Comparison of ENCODE assay signal across 8 mouse cellular contexts in genomic region chr7:101109856-101110350, GRCm38 (mm10). TPM values are rescaled to one million over a fixed set of nuclear protein-coding genes. Genes with fewer than 3 reads are reported as not detected.
DNase-seq lines count a peak whose midpoint lies in the region; ATAC-seq and TF ChIP-seq lines count a peak whose summit lies in the region.

No protein-coding gene starts in this region.

- no peaks in the 10 kb centered on the region for H3K9me3 ChIP-seq in kidney, postnatal 0 days (replicated peaks; ENCODE audit: low read length)
- H3K9me3 ChIP-seq in forebrain, embryonic 15.5 days, result no peaks in the 10 kb centered on the region
- H3K9me3 ChIP-seq in liver, embryonic 13.5 days (replicated peaks), result no peaks in the 10 kb centered on the region

- H3K36me3 ChIP-seq in kidney, postnatal 0 days (ENCODE audit: insufficient read depth, low read length), result no peaks in the 10 kb centered on the region
- H3K36me3 ChIP-seq in forebrain, embryonic 15.5 days, result peaks cover 23% of the 10 kb centered on the region
- peaks cover 11% of the 10 kb centered on the region for H3K36me3 ChIP-seq in liver, embryonic 13.5 days

- 13% methylated on average over 8 of the region's 8 CpGs for WGBS in kidney, postnatal 0 days
- WGBS in bone marrow, adult 2 months, result 15% methylated on average over 8 of the region's 8 CpGs
- 6% methylated on average over 8 of the region's 8 CpGs for WGBS in forebrain, embryonic 15.5 days
- 21% methylated on average over 8 of the region's 8 CpGs for WGBS in liver, embryonic 13.5 days (ENCODE audit: insufficient replicate concordance)

- H3K27me3 ChIP-seq in kidney, postnatal 0 days (ENCODE audit: insufficient read depth, low read length), result no peaks in the 10 kb centered on the region
- H3K27me3 ChIP-seq in forebrain, embryonic 15.5 days, result no peaks in the 10 kb centered on the region
- no peaks in the 10 kb centered on the region for H3K27me3 ChIP-seq in liver, embryonic 13.5 days

- H3K4me1 ChIP-seq in kidney, postnatal 0 days (replicated peaks; ENCODE audit: insufficient read depth, low read length), result peaks cover 4% of the 10 kb centered on the region; the same call in 1 of the 2 replicates
- H3K4me1 ChIP-seq in bone marrow, adult 2 months (ENCODE audit: control insufficient read depth, insufficient read depth, low read length), result peaks cover 3% of the 10 kb centered on the region; the same call in 1 of the 2 replicates
- peaks cover 20% of the 10 kb centered on the region for H3K4me1 ChIP-seq in forebrain, embryonic 15.5 days
- peaks cover 42% of the 10 kb centered on the region for H3K4me1 ChIP-seq in liver, embryonic 13.5 days (replicated peaks)

- H3K27ac ChIP-seq in kidney, postnatal 0 days, result peak overlapping the region; percentile 96
- peak overlapping the region; percentile 34; the same call in 1 of the 2 replicates for H3K27ac ChIP-seq in bone marrow, adult 2 months (ENCODE audit: control insufficient read depth, insufficient read depth, low read depth, low read length, poor library complexity)
- H3K27ac ChIP-seq in forebrain, embryonic 15.5 days (replicated peaks), result peak overlapping the region; percentile 99
- peak overlapping the region; percentile 13 for H3K27ac ChIP-seq in liver, embryonic 13.5 days

- peak overlapping the region; percentile 90 for H3K4me2 ChIP-seq in kidney, postnatal 0 days (ENCODE audit: low read length)
- peak overlapping the region; percentile 74 for H3K4me2 ChIP-seq in forebrain, embryonic 15.5 days (replicated peaks)
- peak overlapping the region; percentile 93 for H3K4me2 ChIP-seq in liver, embryonic 13.5 days

- peak overlapping the region; percentile 80 for H3K9ac ChIP-seq in kidney, postnatal 0 days (ENCODE audit: low read depth, low read length)
- H3K9ac ChIP-seq in forebrain, embryonic 15.5 days (replicated peaks), result peak overlapping the region; percentile 97
- peak overlapping the region; percentile 84 for H3K9ac ChIP-seq in liver, embryonic 13.5 days

- no peak for ATAC-seq in kidney, postnatal 0 days (replicated peaks; ENCODE audit: low FRiP score, low read depth)
- no peak for ATAC-seq in forebrain, embryonic 15.5 days (replicated peaks)
- ATAC-seq in liver, embryonic 13.5 days (ENCODE audit: low read depth), result no peak

- H3K4me3 ChIP-seq in kidney, postnatal 0 days (replicated peaks; ENCODE audit: low read depth, low read length), result peak overlapping the region; percentile 78
- peak overlapping the region; percentile 98 for H3K4me3 ChIP-seq in bone marrow, adult 2 months (replicated peaks; ENCODE audit: control insufficient read depth, low read depth, low read length)
- H3K4me3 ChIP-seq in forebrain, embryonic 15.5 days, result peak overlapping the region; percentile 87
- peak overlapping the region; percentile 75 for H3K4me3 ChIP-seq in liver, embryonic 13.5 days (replicated peaks)

- DNase-seq in kidney, postnatal 0 days (ENCODE audit: low spot score), result no peak
- no peak for DNase-seq in kidney, adult 8-10 months
- no peak for DNase-seq in liver, embryonic 13.5 days
- DNase-seq in retina, embryonic 14.5 days (ENCODE audit: low spot score), result peak; percentile 40
- no peak for DNase-seq in layer of hippocampus, adult 9-11 months
- DNase-seq in spleen, adult 12 weeks (ENCODE audit: low spot score), result no peak

- TF ChIP-seq CTCF in kidney, postnatal 0 days (IDR thresholded peaks at IDR 0.05; ENCODE audit: low read depth), result no peak
- no peak for TF ChIP-seq CTCF in bone marrow, adult 2 months (IDR thresholded peaks at IDR 0.05; ENCODE audit: control insufficient read depth, insufficient read depth, low read length)

- 0 out of 2 replicates have a peak, but pooled peaks have one; percentile 18 for TF ChIP-seq POLR2A in bone marrow, adult 2 months (IDR thresholded peaks at IDR 0.05; ENCODE audit: borderline replicate concordance, control insufficient read depth, low read depth, low read length)

RNA-seq across cellular contexts. Expression of gene Fchsd2, which starts 17.2 kb away (rescaled TPM):
- 15.9 and 16.5 TPM in 2 replicates for polyA plus RNA-seq in kidney, postnatal 0 days (2015; fragmentation: Nextera tagmentation; extraction: Ambion mirVana)
- 7.2 and 22.6 TPM in 2 replicates for polyA plus RNA-seq in bone marrow, adult 2 months (2011; ENCODE audit: insufficient read depth, insufficient read length, low replicate concordance, missing spikeins)
- polyA plus RNA-seq in forebrain, embryonic 15.5 days (2015; fragmentation: Nextera tagmentation; extraction: Ambion mirVana), result 45.2 and 46.2 TPM in 2 replicates
- polyA plus RNA-seq in liver, embryonic 13.5 days (2015; fragmentation: Nextera tagmentation; extraction: Ambion mirVana), result 4.2 and 6.8 TPM in 2 replicates

Comparison
In these comparisons a context has a peak if more than half of its experiments do, and no peak if none do; other contexts are left out.
1. H3K27ac ChIP-seq: peak in every context shown above with its lines; median percentile 99 in forebrain, embryonic 15.5 days; 96 in kidney, postnatal 0 days; 34 in bone marrow, adult 2 months; 13 in liver, embryonic 13.5 days.